Mouse (Mus musculus) WW6 (cell line): ENCODE data around the gene Slc3a2.
"Not testable (repeated sequence)": the region's sequence is repeated elsewhere in the genome, so short reads cannot be mapped to it uniquely, and the experiment has no call there.

Experiments used
- DNase-seq: peaks from one replicate; pipeline ENCODE4 v3.0.0-alpha.2; 2013; ENCODE audit warnings: low read depth, low spot score

Gene Slc3a2

DNA sequence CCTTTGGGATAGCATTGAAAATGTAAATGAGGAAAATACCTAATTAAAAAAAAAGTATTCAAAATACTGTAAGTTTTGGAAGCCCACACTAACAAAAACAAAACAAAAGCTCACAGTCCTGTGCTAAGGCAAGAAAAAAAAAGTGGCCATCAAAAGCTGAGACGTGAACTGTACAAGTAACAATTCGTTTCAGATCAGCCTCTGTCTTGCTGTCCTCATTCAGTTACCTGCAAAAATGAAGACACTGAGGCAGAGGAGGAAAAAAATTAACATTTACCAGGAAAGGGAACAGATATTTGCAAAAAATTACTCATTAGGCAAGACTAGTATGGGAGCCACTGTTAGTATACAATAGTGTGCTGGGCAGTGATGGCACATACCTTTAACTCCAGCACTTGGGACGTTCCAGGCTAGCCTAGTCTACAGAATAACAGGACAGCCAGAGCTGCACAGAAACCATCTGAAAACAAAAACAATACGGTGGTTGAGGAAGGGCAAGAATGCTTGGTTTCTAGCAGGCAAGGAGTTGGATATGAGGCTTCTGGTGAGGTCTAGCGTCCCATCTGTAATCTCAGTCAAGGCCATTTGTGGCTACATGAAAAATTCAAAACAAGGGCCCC is 4.4 kb upstream of the Slc3a2 start:
- DNase-seq: peak; percentile 58

DNA sequence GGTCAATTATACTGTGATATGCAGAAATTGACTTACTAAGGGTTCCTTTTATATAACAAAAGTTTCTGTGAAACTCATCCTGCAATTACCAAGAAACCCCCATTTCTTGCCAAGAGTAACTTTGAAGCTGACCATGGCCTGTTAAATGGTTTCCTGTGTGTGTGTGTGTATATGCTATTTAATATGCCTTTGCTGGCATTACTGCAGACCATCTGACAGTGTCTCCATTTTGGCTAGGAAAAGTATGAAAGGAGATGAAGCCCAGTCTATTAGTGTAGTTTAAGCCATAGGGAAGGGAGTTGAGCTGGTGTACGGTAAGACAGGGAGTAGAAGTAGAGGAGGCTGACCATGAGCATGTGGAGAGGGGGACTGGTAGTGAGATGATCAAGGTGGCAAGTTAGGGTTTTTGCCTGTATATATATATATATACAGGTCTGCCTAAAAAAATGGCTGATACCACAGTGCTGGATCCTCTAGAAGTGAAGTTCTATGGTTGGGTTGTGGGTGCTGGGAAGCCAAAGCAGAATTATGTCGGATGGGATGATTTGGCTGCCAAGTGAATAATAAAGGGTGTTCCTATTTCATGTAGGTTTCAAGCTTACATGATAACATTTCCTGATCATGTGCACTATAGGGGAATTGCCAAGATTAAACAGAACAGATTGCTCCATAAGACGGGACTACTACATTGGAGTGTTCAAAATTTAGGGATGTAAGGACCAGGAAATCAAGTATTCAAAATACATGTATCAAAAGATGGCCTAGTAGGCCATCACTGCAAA is 3.6 kb upstream of the Slc3a2 start:
- DNase-seq: no peak

DNA sequence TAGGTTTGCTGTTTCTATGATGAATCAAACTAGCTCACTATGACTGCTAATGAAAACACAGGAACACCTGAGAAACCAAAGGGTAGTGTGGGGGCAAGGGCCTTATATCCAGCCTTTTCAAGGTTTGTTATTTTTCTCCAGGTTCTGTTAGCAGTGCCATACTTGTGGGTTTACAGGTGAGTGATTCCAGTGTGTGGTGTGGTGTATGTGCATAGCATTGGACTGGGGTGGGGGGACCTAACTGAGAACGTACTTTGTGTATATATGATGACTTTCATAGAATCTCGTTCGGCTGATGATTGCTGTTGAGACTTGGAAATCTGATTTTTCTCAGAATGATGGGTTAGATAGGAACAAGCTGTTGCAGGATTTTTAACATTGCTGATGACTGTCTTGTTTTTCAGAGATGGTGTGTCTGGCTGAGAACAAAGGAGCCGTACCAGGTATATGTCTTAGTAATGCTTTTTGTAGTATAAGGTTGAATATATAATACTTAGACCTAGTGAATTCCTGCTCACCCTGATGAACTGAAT is 2.0 kb upstream of the Slc3a2 start:
- DNase-seq: no peak

GRCm38 (mm10) chr19:8724392-8724791 is 1.2 kb upstream of the Slc3a2 start:
- no peak for DNase-seq

GRCm38 (mm10) chr19:8723574-8724346 is 591 bp upstream of the Slc3a2 start:
- no peak for DNase-seq

- DNase-seq: no peak
Measured at GRCm38 (mm10) chr19:8722559-8722906, 636 bp downstream of the Slc3a2 start.

GRCm38 (mm10) chr19:8722021-8722420 is 1.1 kb downstream of the Slc3a2 start:
- DNase-seq: no peak

- no peak for DNase-seq
Measured at GRCm38 (mm10) chr19:8721378-8721777, 1.8 kb downstream of the Slc3a2 start.

- DNase-seq: not testable (repeated sequence)
Measured at GRCm38 (mm10) chr19:8719037-8719436, 4.1 kb downstream of the Slc3a2 start.

- no peak for DNase-seq
Measured at GRCm38 (mm10) chr19:8718357-8718756, 4.8 kb downstream of the Slc3a2 start.

DNA sequence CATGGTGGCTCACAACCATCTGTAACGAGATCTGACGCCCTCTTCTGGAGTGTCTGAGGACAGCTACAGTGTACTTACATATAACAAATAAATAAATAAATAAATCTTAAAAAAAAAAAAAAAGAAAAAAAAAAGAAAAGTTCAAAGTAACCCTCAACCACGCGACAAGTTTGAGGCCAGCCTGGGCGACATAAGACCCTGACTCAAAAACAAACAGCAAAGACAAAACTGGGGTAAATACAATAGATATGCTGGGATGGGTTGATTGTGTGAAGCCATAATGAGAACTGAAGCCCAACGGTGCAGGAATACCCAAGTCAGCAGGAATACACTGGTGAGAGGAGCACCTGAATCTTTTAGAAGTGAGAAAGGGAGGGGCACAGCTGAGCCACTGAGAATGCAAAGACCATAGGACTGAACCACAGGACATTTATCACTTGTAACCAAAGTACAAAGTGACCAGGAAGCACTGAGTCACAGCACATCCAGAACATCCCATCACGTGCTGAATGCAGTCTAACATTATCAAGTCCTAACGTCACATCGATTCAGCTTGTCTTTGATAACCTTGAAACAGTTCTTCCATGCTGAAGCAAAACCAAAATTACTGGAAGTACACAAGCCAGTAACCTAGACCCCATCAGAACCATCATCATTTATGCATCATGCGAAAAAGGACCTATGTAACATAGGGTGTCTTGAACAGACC is 6.2 kb downstream of the Slc3a2 start:
- no peak for DNase-seq

DNA sequence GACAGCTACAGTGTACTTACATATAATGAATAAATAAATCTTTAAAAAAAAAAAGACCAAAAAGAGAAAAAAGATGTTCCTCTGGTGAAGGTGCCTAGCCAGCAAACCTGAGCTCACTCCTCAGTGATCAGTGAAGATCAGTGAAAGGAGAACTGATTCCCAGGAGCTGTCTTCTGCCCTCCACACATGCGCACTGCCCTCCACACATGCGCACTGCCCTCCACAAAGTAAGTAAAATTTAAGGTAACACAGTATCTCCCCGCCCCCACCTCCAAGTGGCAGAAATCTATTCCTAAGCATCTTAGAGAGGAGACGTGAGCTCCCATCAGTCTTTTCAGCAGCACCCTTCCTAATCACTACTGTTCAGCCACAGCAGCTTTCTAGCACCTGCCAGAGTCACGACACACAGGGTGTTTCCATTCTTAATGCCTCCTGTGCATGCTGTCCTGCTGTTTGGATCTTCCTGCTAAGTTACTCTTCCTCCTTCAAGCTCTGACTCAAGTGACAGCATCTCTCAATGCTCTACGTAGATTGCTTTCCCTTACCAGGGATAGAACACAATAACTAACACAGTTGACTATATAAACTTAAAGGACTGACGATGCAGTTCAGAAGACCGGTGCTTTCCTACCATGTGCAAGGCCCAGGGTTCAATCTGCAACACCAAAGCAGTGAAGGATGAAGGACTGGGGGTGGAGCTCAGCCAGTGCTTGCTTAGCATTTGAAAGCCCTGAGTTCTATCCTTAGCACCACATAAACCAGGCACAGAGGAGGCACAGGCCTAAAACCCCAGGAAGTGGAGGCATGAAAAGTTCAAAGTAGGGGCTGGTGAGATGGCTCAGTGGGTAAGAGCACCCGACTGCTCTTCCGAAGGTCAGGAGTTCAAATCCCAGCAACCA is 7.1 kb downstream of the Slc3a2 start:
- no peak for DNase-seq

GRCm38 (mm10) chr19:8714653-8715481 is 8.3 kb downstream of the Slc3a2 start:
- no peak for DNase-seq

DNA sequence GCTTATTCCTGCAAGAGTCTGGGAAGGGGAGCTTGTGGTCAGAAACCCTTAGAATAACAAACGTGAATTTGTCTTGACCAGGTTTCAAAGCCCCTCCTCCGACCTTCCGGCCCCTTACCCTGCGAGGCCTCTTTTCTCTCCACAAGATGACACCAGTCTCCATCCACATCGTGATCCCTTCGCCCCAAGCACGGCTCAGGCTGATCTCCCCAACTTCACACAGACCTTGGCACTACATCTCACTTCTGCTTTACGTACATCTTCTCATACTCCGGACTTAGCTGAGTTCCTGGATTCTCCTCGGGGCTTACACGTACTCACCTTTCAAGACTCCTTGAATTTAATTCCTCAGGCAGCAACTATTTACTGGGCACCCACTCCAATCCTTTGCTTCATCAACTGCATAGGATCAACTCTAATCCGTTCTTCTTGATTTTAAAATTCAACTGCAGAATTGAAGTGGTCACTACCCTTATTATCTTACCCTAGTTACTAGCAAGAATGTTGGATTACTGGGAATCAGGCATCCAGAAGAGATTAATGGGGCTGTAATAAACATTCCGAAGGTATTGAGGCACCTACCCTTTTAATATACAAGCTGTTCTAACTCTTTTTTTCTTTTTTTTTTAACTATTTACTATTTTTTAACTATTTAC is 9.0 kb downstream of the Slc3a2 start:
- no peak for DNase-seq

- DNase-seq: no peak
Measured at GRCm38 (mm10) chr19:8713306-8713996, 9.7 kb downstream of the Slc3a2 start.

- DNase-seq: peak; percentile 87
Measured at GRCm38 (mm10) chr19:8712870-8713305, 10.3 kb downstream of the Slc3a2 start.

GRCm38 (mm10) chr19:8711949-8712869 is 11.0 kb downstream of the Slc3a2 start:
- DNase-seq: no peak

DNA sequence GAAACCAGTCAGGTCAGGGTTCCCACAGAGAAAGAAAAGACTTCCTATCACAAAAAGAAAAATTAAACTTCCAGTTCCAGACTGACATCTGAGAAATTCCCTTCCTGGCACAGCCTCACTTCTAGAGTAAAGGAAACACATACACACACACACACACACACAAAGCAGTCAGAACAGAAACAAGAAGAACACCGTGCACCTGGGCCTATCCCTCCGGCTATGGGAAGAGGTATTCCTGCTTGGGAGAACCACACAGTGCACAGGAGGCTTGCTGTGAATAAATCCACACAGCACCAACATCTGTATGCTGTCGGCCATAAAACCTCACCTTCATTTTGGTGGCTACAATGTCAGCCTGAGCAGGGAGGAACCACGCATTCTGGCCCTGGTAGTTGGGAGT is 11.7 kb downstream of the Slc3a2 start:
- no peak for DNase-seq
